Comparison of ENCODE assay signal across 14 mouse cellular contexts in the genomic region with DNA sequence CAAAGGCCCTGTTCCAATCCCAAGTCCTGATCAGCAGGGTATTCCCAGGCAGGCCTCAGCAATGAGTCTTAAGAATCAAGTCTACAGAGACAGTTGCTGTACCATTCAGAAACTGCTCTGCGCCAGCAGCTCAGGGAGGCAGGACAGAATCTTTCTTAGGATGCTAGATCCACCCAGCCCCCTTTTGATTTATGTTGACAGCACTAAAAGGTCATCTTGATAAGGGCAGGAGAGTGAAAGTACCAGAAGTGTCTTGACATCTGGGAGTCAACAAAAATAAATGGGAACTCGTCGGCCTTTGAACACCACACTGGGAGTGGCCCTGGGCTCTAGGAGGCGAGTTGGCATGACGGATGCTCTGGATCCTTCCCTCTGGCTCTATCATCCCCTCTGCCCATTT. TPM values are rescaled to one million over a fixed set of nuclear protein-coding genes. Genes with fewer than 3 reads are reported as not detected.
DNase-seq lines count a peak whose midpoint lies in the region.
"Had no signal": no experiment of that assay in that cellular context is flagged by ENCODE, and none has a peak within 500 bp of the region (broad histone marks: within the 10 kb centered on the region; RNA-seq: fewer than 3 reads in every experiment).

No protein-coding gene starts in this region.

- peak; percentile 72 to 81 for DNase-seq in adrenal gland, adult (ENCODE audit: inconsistent age in 2 of 2, low spot score in 1 of 2)
- no peak for DNase-seq in adrenal gland, adult 18-20 months (ENCODE audit: low spot score in 2 of 2)
- peak; percentile 26 for DNase-seq in embryo, embryonic 10.5 days (ENCODE audit: low spot score)
- DNase-seq in embryo, embryonic 11 days = no peak
- DNase-seq in adrenal gland, postnatal 36 days = peak; percentile 38 to 62
- no peak for DNase-seq in layer of hippocampus, adult 18-20 months (ENCODE audit: low spot score in 2 of 2)
- DNase-seq: cerebellum, adult 11-12 months; cerebellum, adult 8-10 months; cerebellum, postnatal 10 days; cerebellum, postnatal 36 days; gastrocnemius, postnatal 10 days; gastrocnemius, postnatal 36 days; heart, adult 2 months; kidney, adult 2 months had no signal

RNA-seq across cellular contexts. Expression of a gene that starts 24.8 kb away (rescaled TPM):
- 10 to 100 TPM; 43.4 to 45.5 TPM for total RNA-seq in adrenal gland, adult 18-20 months (2021)
- total RNA-seq in adrenal gland, postnatal 36 days (2021) = 10 to 100 TPM; 40.4 to 62.4 TPM
- 10 to 100 TPM; 25.0 to 26.0 TPM for total RNA-seq in layer of hippocampus, adult 18-20 months (2021)

Comparison
In these comparisons a context has a peak if more than half of its experiments do, and no peak if none do; other contexts are left out.
1. DNase-seq: peak in adrenal gland, adult (2 of 2), embryo, embryonic 10.5 days (single experiment) and adrenal gland, postnatal 36 days (2 of 2); none in adrenal gland, adult 18-20 months (0 of 2), embryo, embryonic 11 days (single experiment) and layer of hippocampus, adult 18-20 months (0 of 2).